Mouse (Mus musculus): Measurements from ENCODE around the gene Prss54. TPM values are rescaled to one million over a fixed set of nuclear protein-coding genes. Genes with fewer than 3 reads are reported as not detected.

Gene Prss54
- total RNA-seq, 2 experiments from 2014 or later: not detected

DNA sequence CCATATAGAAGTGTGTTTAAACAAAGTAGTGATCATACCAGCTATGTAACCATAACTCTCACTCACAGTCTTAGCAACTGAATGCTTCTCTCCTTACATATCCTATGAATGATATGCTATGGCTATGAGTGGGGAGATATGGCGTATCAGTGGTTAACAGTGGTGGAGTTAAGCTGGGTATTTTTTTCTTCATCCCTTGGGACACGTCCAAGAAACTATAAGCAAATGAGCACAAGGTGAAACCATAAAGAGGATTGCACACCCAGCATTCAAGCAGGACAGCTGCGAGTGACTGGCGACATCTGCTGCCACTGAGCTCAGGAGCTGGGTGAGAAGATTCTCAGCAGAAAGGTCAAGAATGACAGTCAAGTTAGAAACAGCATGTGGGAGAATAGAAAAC lies 9.9 kb downstream of the Prss54 start:
- ATAC-seq (replicated peaks; ENCODE audit: low FRiP score, poor library complexity, severe bottlenecking): peak; percentile 58

DNA sequence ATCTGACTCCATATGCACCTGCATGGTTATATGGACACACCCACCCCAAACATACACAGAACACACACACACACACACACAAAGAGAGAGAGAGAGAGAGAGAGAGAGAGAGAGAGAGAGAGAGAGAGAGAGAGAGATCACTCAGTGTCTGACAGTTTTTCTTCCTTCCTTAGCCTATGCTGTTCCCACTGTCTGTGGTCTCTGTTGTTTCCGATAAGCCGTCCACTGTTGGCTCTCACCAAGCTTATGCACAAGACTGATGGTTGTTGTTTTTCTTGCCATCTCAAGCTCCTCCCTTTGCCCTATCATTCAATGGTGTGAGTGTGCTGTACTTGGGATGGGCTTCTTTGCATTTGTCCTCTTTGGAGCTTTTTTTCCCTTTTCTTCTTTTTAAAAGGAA lies 20.2 kb downstream of the Prss54 start:
- peak; percentile 58; the same call in 1 of the 2 replicates for ATAC-seq (replicated peaks; ENCODE audit: low FRiP score, poor library complexity, severe bottlenecking)

GRCm38 (mm10) chr8:95551577-95551976 lies 24.6 kb downstream of the Prss54 start:
- no peak for ATAC-seq (replicated peaks; ENCODE audit: low FRiP score, poor library complexity, severe bottlenecking)

- no peak for ATAC-seq (replicated peaks; ENCODE audit: low FRiP score, poor library complexity, severe bottlenecking)
Measured at GRCm38 (mm10) chr8:95549871-95550829, 26.0 kb downstream of the Prss54 start.

GRCm38 (mm10) chr8:95547931-95548330 lies 28.2 kb downstream of the Prss54 start:
- no peak for ATAC-seq (replicated peaks; ENCODE audit: low FRiP score, poor library complexity, severe bottlenecking)

DNA sequence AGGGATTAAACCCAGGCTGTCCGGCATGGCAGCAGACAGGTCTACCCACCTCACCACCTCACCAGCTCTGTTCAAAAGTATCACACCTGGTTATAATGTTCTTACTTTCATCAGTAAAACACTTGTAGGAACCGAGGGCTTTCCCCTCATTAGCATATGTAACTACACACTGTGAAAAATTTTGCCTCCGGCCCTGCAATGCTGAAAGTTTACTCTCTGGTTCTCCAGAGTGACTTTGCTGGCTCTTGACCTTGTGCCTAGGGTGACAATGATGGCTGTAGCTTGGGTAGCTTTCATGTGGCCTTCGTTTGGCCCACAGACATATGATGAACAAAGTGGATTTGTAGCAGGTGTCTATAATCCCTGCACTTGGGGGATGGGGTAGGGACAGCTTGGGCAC lies 29.2 kb downstream of the Prss54 start:
- ATAC-seq (replicated peaks; ENCODE audit: low FRiP score, poor library complexity, severe bottlenecking): no peak

DNA sequence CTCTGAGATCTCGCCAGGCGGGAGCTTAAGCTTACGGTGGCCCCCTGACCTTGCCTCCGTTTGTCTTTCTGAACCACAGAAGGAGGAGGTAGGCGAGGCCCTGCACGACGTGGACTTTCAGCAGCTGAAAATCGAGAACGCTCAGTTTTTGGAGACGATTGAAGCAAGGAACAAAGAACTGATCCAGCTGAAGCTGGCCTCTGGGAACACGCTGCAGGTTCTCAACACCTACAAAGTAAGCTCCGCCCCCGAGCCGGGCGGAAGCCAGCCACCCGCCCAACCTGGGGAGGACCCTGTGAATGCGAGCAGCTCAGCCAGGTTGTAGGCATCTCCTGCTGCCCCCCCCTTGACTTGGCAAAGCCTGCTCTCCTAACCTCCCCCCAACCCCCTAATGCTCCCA lies 30.3 kb downstream of the Prss54 start:
- no peak for ATAC-seq (replicated peaks; ENCODE audit: low FRiP score, poor library complexity, severe bottlenecking)

DNA sequence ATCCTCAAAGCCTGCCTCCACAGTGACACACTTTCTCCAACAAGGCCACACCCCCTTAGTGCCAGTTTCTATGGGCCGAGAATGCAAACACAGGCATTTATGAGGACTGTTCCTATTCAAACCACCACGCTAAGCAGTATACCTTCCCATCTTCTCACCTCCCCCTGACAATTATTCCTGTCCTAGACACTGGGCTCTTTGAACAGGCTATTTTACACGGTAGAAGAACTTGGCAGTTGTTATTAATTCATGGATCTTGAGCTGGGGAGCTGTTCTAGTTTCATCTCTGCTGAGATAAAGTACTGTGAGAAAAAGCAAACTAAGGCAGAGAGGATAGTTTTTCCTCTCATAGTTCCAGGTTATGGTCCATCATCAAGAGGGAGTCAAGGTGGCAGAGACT lies 33.1 kb downstream of the Prss54 start:
- ATAC-seq (replicated peaks; ENCODE audit: low FRiP score, poor library complexity, severe bottlenecking): no peak

DNA sequence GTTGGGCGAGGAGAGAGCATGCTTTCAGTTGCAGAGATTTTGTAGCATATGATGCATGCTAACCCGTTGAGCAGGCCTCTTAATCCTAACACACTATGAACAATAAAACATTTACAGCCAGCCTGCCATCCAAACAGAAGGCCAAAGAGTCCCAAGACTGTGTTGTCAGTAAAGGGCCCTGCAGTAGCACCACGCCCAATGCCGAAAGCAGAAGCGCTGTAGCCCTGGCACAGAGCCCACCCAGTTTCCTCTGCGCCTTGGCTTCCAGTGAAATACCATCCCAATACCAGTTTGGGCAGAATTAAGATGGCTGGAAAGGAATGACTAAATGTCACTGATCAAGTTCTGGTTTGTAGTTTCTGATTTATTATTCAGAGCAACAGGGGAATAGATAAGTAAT lies 33.9 kb downstream of the Prss54 start:
- no peak for ATAC-seq (replicated peaks; ENCODE audit: low FRiP score, poor library complexity, severe bottlenecking)

DNA sequence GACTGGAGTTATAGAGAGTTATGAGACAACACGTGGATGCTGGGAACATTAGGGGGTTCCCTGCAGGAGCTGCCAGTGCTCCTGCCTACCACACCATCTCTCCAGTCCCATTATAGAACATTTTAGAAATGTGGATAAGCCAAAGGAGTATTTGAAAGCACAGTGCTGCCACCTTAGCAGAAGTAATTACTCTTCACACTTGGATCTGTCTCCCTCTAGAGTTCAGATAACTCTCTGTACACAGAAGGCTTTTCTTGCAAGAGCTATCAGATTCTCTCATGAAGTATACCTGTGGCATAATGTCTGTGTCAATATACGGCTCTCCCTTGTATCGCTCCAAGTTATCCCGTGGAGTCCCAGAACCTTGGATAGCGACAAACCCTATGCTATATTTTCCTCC lies 36.7 kb downstream of the Prss54 start:
- no peak for ATAC-seq (replicated peaks; ENCODE audit: low FRiP score, poor library complexity, severe bottlenecking)

- peak; percentile 88 for ATAC-seq (replicated peaks; ENCODE audit: low FRiP score, poor library complexity, severe bottlenecking)
Measured at GRCm38 (mm10) chr8:95533584-95534387, 42.4 kb downstream of the Prss54 start, which contains the start of gene Ccdc113. Gene Ccdc113, plus strand, starts transcription at chr8:95534085.

GRCm38 (mm10) chr8:95532206-95532605 lies 43.9 kb downstream of the Prss54 start:
- ATAC-seq (replicated peaks; ENCODE audit: low FRiP score, poor library complexity, severe bottlenecking): no peak

- no peak for ATAC-seq (replicated peaks; ENCODE audit: low FRiP score, poor library complexity, severe bottlenecking)
Measured at GRCm38 (mm10) chr8:95528750-95529310, 47.3 kb downstream of the Prss54 start.

DNA sequence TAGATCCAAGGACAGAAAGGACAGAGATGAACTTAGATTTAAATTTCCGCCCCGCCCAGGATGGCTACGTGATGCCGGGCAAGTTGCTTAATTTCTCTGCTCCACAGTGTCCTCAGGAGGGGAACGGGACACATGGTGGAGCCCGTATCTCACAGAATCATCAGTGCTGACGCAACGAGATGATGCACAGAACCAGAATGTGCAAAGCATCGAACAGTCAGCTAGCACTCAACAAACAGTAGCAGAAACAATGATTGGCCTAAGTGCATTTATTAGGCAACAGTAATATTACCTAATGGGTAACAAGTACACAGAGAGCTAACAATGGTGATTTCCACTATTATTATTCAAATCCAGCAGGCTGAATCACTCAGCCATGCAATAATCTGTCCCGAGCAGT lies 47.9 kb downstream of the Prss54 start:
- ATAC-seq (replicated peaks; ENCODE audit: low FRiP score, poor library complexity, severe bottlenecking): no peak

- ATAC-seq (replicated peaks; ENCODE audit: low FRiP score, poor library complexity, severe bottlenecking): no peak
Measured at GRCm38 (mm10) chr8:95523991-95524390, 52.1 kb downstream of the Prss54 start.

GRCm38 (mm10) chr8:95516928-95517327 lies 59.2 kb downstream of the Prss54 start:
- no peak for ATAC-seq (replicated peaks; ENCODE audit: low FRiP score, poor library complexity, severe bottlenecking)

- no peak; the same call in 1 of the 2 replicates for ATAC-seq (replicated peaks; ENCODE audit: low FRiP score, poor library complexity, severe bottlenecking)
Measured at GRCm38 (mm10) chr8:95513219-95513618, 62.9 kb downstream of the Prss54 start.

DNA sequence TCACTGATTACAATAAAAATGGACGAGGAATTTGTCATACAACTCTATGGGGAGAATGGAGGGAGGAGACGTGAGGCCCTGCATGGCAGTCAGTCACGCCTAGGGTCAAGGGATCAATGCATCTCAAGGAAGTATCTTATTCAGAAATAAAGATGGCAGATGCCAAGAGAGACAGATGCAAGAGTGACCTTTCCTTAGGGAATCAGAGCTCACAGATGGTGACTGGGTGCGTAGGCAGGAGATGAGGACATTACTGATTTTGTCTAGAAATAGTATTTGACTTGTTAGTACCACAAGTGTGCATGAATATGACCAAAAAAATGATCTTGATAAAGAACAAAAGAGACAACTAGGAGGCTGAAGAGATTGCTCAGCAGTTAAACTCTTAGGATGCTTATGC lies 63.9 kb downstream of the Prss54 start:
- ATAC-seq (replicated peaks; ENCODE audit: low FRiP score, poor library complexity, severe bottlenecking): no peak

Data from erythroblast, adult 5-6 weeks (primary cell).